Mouse (Mus musculus) embryonic stem cell, embryonic (primary cell): ENCODE measurements around the gene Tbc1d2b.

Experiments used
- CTCF ChIA-PET, 4 experiments: fragments of 300-600 bp in 2 of 4; fragments of 350-600 bp in 2 of 4; sonication (Branson Sonifier 250); formaldehyde crosslinking; loops; one replicate each; lab custom pipeline; 2022; ENCODE audit warnings: inconsistent platforms in 2 of 4; lab: Charles Lee
- POLR2A ChIA-PET, 4 experiments: fragments of 300-600 bp in 2 of 4; fragments of 350-600 bp in 2 of 4; sonication (Branson Sonifier 250); formaldehyde crosslinking; loops; one replicate each; lab custom pipeline; 2022; ENCODE audit warnings: antibody characterized with exemption in 4 of 4, inconsistent platforms in 1 of 4; lab: Charles Lee

Tbc1d2b gene

DNA sequence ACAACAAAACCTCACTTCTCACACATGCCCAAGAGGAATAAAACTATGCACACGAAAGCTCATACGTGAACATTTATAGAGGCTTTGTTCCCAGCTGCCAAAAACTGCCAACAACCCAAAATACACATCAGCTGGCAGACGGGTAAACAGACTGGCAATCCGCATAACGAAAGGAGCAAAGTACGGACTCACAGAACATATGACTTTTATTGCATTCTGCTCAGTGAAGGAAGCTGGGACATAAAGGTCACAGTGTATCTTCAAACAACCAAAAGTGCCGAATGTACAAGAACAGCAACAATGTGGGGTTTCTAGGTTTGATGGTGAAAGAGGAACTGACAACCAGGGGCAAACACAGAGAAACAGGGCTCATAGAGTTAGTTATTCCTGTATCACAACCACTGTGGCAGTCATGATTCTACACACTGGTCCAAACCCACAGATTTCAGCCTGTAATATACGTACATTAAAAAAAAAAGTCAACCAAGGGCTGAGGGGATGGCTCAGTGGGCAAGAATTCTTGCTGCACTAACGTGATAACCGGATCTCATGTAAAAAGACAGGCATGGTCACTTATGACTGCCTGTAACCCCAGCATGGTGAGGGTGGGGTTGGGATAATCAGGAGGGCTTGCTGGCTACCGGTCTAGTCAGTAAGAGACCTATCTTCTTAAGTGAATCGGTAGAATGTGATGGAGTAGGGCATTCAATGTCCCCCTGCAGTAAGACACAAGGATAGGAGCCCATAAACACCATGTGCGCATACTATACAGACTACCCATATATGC lies 19.4 kb downstream of the Tbc1d2b start:
- ChIA-PET CTCF (no interaction called here), POLR2A (interaction anchor here in 1 of 4 experiments (0.5 kb wide), 1 partner anchor 12 kb away, joined by 13 read pairs; no protein-coding TSS in a partner anchor)

DNA sequence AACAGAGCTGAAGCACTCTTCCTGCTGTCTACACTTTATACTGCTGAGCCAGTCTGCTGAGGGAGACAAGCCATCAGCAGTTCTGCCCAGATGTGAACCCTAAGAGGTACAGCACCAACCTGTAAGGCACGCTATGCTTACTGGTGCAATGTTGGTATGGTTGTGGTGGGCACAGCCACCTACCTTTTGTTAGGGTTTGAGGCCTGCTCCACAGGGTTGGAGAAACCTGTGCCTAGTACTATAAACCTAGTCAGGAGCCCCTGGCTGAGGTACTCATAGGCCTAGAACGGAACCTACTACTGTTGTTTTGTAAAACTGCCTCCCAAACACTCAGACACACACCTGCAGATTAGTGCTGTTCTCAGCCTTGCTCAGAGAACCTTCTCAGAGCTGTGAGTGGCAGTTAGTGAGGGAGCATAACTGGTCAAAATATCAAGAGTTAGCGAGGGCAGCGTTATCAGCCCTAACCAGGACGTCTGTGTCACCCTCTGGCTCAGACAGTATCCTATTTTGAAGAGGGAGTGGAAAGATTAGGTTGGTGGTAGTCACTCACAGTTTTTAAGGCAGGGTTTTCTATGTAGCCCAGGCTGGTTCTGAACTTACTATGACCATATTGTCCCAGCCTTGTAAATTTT lies 20.3 kb downstream of the Tbc1d2b start:
- ChIA-PET CTCF (no interaction called here), POLR2A (interaction anchor here in 1 of 4 experiments (0.5 kb wide), 1 partner anchor 13 kb away, joined by 13 read pairs; no protein-coding TSS in a partner anchor)

DNA sequence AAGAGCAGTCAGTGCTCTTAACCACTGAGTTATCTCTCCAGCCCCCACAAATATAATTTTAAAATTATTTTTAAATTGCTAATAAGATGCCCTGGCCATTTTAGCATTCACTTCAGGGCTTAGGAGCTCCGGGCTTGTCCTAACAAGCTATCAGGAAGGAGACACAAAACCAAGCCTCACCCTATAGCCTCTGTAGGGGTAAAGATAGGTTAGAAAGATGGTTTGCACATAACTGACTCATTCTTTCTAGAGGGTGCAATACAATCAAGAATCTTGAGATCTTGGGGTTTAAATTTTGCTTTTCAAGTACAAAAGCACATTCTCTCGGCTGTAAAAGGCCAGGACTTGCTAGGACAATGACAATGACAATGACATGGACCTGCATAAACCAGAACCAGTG lies 21.6 kb downstream of the Tbc1d2b start:
- CTCF ChIA-PET, result interaction anchor here in 1 of 4 experiments (1.2 kb wide), 1 partner anchor 456 kb away, joined by 3 read pairs; no protein-coding TSS in a partner anchor
- POLR2A ChIA-PET, result interaction anchor here in 2 of 4 experiments (1.8 kb wide), 2 partner anchors 23 kb away, joined by 4 to 6 read pairs; no protein-coding TSS in a partner anchor

DNA sequence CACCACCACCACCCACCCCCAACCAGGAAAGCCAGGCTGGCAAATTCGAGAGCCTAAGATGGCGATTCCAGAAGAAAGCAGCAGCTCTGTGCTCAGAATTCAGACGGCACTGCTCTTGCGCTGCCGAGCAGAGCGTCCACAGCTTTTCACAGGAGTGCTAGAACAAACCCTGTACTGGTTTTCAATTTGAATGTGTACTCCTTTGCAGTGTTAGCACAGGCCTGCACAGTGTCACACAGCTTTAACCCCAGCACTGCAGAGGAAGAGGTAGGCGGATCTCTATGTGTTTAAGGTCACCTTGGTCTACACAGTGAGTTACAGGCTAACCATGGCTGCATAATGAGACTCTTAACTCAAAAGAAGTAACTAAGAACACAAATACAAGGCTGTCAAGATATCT lies 22.3 kb downstream of the Tbc1d2b start:
- POLR2A ChIA-PET, result interaction anchor here in 3 of 4 experiments (0.6 to 1.8 kb wide), 4 partner anchors 23 to 711 kb away, joined by 3 to 6 read pairs (median 4); no protein-coding TSS in a partner anchor
- CTCF ChIA-PET, result interaction anchor here in 1 of 4 experiments (1.2 to 1.3 kb wide), 2 partner anchors 9 to 455 kb away, joined by 3 read pairs; no protein-coding TSS in a partner anchor

DNA sequence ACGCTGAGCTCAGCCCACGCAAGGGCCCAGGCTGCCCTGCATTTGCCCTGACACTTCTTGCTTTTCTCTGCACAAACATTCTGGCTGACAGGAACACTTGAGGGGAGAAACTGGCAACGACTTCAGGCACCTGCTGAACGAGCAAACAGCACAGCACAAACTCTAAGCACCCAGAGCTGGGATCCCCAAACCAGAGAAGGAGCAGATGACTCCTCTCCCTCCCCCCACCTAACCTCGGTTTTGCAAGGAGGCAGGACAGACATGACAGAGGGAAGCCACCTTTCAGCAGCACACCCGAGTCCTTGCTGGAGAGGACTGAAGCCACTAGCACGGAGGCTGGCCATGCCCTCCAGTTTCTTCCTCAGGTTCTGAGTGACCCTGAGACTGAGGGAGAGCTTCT lies 23.3 kb downstream of the Tbc1d2b start:
- CTCF ChIA-PET, result interaction anchor here in 3 of 4 experiments (0.5 to 1.3 kb wide), 4 partner anchors 8 to 121 kb away, joined by 3 to 7 read pairs (median 3); no protein-coding TSS in a partner anchor
- POLR2A ChIA-PET, result interaction anchor here in 3 of 4 experiments (0.6 to 1.8 kb wide), 6 partner anchors 13 to 567 kb away, joined by 3 to 6 read pairs (median 4); partner anchors contain the start of genes Morf4l1 (in 1 of the 3) and Tbc1d2b (in 1 of the 3)

DNA sequence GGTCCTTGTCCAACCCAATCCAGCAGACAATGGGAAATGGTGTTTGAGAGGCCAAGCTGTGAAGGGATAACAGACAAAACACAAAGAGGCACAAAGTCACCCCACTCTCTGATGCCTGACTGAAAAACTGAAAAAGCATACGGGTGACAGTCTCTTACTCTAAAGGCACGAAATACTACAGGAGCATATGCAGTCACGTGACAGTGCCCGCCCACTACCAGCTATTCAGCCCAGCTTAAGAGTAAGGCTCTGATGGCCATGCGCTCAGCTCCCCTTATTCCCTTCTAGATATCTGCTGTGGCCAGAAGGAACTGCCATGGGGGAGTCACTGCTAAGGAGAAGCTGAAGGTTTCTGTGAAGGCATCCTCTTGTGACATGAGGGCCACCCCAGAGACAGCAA lies 24.8 kb downstream of the Tbc1d2b start:
- CTCF ChIA-PET, result interaction anchor here in 1 of 4 experiments (0.6 to 1.2 kb wide), 2 partner anchors 21 to 149 kb away, joined by 3 read pairs; no protein-coding TSS in a partner anchor

DNA sequence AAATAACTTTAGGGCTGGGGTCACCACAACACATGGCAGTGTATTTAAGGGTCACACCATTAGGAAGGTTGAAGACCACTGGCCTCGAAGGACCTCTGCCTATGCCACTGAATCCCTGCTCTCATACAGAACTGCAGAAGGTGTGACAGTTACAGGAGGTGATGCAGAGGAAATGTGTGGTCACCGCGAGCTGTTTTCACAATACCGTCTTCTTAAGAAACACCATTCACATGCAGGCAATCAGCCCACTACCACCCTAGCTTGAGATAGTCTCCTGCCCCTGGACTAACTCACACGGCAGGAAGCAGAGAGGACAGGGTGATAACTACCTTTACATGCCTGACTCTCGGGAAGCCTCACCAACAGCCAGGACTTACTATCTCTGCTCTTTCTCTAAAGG lies 25.4 kb downstream of the Tbc1d2b start:
- ChIA-PET POLR2A (no interaction called here), CTCF (interaction anchor here in 1 of 4 experiments (0.6 to 1.2 kb wide), 2 partner anchors 20 to 149 kb away, joined by 3 read pairs; no protein-coding TSS in a partner anchor)

More for the DNA sequence above, 24.8 kb downstream of the Tbc1d2b start:
- POLR2A ChIA-PET, result no interaction called here

DNA sequence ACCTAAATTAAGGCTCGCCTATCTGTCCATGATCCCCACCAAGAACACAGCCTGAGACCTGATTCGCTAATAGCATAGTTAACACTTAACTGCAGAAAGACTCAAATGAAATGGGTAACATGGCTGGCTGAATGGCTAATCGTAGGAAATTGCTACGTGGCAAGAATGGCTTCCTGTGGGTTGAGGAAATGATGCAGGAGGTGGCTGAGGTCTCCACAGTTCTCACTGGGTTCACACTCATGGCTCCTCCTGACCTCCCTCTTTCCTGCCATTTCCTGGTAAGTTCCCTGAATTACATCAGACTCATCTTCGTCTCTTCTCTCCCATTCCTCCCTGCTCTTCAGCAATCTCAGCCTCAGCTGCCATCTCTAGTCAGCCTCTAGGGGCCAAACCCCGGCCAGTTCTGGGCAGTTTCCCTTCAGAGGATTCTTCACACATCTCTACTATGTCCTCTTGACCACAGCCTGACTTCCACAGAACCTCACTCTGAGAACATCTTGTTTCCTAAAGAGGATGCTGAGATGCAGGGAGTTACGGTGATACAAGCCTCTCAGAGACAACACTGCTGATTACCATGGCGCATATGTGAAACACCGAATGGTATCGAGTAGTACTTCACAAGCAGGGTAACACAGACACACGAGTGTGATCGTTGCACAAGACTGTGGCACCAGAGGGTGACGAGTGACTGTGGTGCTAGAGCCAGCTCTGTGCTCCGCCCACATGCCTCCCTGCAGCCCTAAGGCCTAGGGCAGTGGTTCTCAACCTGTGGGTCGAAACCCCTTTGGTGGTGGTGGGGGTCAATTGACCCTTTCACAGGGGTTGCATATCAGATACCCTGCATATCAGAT lies 26.1 kb downstream of the Tbc1d2b start:
- POLR2A ChIA-PET, result interaction anchor here in 1 of 4 experiments (1.5 kb wide), 1 partner anchor 10 kb away, joined by 4 read pairs; no protein-coding TSS in a partner anchor
- CTCF ChIA-PET, result interaction anchor here in 1 of 4 experiments (1.2 kb wide), 1 partner anchor 19 kb away, joined by 3 read pairs; no protein-coding TSS in a partner anchor

DNA sequence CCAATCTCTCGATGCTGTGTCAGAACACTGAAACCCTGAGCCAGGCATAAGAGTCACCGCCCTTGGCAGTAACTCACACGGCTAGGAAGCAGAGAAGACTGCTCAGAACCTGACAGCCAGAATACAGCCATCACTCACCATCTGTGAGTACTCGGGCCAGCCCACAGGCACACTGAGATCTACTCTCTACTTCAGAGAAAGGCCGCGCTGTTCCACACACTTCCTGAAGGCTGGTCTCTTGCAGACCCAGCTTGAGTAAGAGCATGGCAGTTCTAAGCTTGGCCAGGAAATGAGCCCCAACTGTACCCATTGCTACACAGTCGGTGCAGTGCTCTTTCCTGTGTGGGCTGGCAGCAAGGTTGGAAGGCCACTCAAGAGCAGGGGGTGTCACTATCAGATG lies 27.7 kb downstream of the Tbc1d2b start:
- CTCF ChIA-PET, result interaction anchor here in 2 of 4 experiments (0.5 to 3.4 kb wide), 3 partner anchors 17 to 37 kb away, joined by 3 to 17 read pairs (median 9); no protein-coding TSS in a partner anchor
- POLR2A ChIA-PET, result no interaction called here

DNA sequence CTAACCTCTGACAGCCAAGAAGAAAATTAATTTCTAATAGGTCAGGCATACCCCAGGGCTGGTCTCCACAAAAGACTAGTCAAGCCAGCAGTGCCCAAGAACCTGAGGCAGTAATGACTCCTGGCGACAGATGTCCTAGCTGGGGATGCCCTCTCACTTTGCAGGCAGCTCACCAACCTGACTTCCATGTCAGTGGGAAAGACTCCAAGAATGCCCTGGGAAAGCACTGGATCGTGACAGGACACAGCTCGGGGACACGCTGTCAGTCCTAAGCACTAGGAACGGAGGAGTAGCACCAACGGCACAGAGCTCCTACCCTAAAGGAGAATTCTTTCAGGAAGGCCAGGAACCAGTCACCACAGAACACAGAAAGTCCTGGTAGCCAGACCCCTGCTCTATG lies 28.3 kb downstream of the Tbc1d2b start:
- CTCF ChIA-PET, result interaction anchor here in 2 of 4 experiments (0.9 to 3.4 kb wide), 3 partner anchors 16 to 36 kb away, joined by 4 to 17 read pairs (median 9); no protein-coding TSS in a partner anchor
- POLR2A ChIA-PET, result interaction anchor here in 1 of 4 experiments (1.0 kb wide), 1 partner anchor 36 kb away, joined by 3 read pairs; no protein-coding TSS in a partner anchor

DNA sequence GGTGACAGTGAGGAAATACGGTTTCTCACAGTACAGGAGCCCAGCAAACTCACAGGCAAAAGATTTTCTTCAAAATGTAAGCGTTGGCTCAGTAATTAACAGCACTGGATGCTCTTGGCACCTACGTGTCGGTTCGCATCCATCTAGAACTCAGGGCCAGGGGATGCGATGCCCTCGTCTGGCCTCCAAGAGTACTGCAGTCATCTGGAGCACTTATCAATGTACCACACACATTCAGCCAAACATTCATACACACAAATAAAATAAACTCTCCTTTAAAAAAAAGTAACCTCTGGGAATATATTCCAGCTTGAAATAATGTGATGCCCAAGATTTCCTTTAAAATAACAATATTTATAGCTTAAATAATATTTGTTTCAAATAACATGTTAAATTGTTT lies 29.0 kb downstream of the Tbc1d2b start:
- POLR2A ChIA-PET, result interaction anchor here in 1 of 4 experiments (0.9 to 1.0 kb wide), 2 partner anchors 30 to 35 kb away, joined by 3 read pairs; no protein-coding TSS in a partner anchor
- CTCF ChIA-PET, result interaction anchor here in 3 of 4 experiments (0.9 to 3.4 kb wide), 6 partner anchors 15 to 115 kb away, joined by 4 to 17 read pairs (median 8); no protein-coding TSS in a partner anchor

DNA sequence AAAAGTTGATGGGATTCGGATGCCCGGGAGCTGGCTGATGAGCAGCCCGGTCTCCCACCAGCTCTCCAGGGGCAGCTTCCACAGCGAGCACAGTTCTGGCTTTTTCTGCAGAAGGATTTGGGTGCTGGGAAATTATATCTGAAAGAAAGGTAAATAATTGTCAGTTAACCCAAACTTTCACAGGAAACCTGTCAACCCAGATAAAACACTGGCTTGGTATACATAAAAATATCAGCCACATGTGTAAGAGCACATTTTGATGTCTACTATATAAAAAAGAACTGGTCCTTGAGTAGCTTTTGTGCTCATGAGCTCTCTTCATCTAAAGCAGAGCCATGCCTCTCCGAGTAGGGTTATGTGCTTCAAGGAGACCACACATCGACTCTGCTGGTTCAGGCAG lies 29.6 kb downstream of the Tbc1d2b start:
- POLR2A ChIA-PET, result interaction anchor here in 1 of 4 experiments (0.9 to 1.3 kb wide), 2 partner anchors 29 to 31 kb away, joined by 3 read pairs; partner anchors contain the start of gene Tbc1d2b
- CTCF ChIA-PET, result interaction anchor here in 3 of 4 experiments (1.1 to 3.4 kb wide), 5 partner anchors 15 to 114 kb away, joined by 4 to 17 read pairs (median 9); no protein-coding TSS in a partner anchor

DNA sequence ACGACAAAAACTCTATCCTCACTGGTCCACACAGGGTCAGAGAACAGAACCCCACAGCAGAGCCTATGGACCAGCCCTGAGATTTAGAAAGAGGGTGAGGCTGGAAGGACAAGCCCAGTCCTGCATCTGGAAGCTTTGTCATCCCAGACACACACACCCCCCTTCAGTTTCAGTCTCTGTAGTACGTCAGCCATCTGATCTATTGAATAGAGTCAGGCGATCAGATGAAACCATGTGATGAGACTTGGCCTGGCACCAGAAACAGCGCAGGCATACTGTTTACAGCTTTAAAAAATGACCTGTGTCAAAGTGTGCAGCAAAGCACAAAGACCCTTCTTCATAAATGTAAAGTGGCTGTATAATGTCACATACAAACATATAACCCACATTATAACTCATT lies 30.0 kb downstream of the Tbc1d2b start:
- POLR2A ChIA-PET, result interaction anchor here in 1 of 4 experiments (0.9 to 1.3 kb wide), 4 partner anchors 13 to 31 kb away, joined by 3 read pairs; partner anchors contain the start of gene Tbc1d2b

DNA sequence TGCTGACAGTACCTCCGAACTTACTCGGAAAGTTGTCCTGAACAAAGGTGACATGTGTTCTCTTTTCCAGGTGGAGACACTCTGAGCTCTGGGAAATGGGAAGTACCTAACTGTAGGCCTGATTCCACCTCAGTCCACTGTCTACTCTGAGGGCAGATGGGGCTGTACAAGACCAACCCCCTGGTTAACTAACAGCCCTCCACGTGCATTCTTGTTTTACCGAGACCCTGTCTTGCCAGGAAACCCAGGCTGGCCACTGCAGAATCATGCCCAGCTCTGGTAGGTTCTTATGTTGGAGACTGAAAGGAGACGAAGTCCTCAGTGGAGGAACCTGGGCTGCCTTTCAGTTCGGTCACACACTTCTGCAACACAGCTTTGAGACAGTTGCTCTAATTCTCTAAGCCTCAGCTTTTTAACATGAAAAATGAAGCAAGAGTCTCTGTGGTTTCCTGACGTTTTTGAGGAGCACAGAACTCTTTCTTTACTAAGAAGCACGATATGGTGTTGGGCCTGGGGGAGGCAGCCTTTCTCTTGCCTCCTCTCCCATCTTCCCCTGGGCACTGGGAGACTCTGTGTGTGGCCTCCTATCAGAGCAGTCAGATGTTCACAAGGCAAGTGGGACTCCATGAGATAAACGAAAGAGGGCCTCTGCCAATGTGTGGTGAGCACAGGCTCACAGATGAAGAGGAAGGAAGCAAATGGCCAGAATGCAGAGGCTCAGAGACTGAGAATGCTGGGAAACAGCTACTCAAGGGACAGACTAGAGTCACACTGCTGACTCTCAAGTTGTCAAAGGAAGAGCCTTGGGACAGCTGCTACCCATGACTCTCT lies 33.2 kb downstream of the Tbc1d2b start:
- CTCF ChIA-PET, result interaction anchor here in 2 of 4 experiments (0.6 to 1.1 kb wide), 4 partner anchors 31 to 661 kb away, joined by 3 to 5 read pairs (median 4); no protein-coding TSS in a partner anchor
- POLR2A ChIA-PET, result interaction anchor here in 2 of 4 experiments (0.9 to 1.3 kb wide), 2 partner anchors 49 to 65 kb away, joined by 3 read pairs; no protein-coding TSS in a partner anchor

More for the DNA sequence above, 30.0 kb downstream of the Tbc1d2b start:
- CTCF ChIA-PET, result interaction anchor here in 3 of 4 experiments (1.1 to 3.4 kb wide), 5 partner anchors 14 to 114 kb away, joined by 4 to 17 read pairs (median 9); no protein-coding TSS in a partner anchor

DNA sequence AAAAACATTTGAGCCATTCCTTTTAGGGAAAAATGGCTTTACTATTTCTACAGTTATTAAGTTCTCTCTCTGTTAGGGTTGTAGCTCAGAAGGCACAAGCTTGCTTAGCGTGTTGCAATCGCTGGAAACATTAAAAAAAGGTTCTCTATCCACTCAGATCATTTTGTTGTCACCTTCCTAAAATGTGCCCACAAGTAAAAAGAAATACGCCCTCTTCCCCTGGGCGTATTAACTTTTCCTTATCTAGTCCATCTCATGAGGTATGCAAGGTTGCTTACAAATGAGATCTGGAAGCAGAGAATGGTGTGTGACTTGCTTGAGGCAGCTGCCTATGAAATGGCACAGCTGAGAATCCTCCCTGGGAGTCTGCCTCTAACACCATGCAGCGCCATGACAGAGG lies 33.8 kb downstream of the Tbc1d2b start:
- CTCF ChIA-PET, result interaction anchor here in 2 of 4 experiments (0.6 to 1.1 kb wide), 3 partner anchors 30 to 660 kb away, joined by 3 to 5 read pairs (median 4); no protein-coding TSS in a partner anchor
- POLR2A ChIA-PET, result interaction anchor here in 1 of 4 experiments (1.3 kb wide), 1 partner anchor 64 kb away, joined by 3 read pairs; no protein-coding TSS in a partner anchor
